Mouse (Mus musculus) lung, postnatal 0 days (tissue): ENCODE measurements around the gene Samd10. TPM values are rescaled to one million over a fixed set of nuclear protein-coding genes. Genes with fewer than 3 reads are reported as not detected.

Experiments
- ATAC-seq: fragments of 200-750 bp; cut with Nextera tagmentation; 2 replicates; pipeline ENCODE4 v1.8.0; 2017; ENCODE audit warnings: moderate library complexity
- DNase-seq: peaks from one replicate; pipeline ENCODE4 v3.0.0-alpha.2; 2016; ENCODE audit warnings: low spot score
- H3K27ac ChIP-seq: fragments of 300-500 bp; sonication (generic); 2 replicates; pipeline ENCODE4 v1.5.1; 2014; ENCODE audit warnings: antibody characterized with exemption, mild to moderate bottlenecking, low read length, mixed read lengths
- H3K27me3 ChIP-seq: fragments of 300-500 bp; sonication (generic); replicated peaks from 2 replicates; pipeline ENCODE4 v1.6.1; 2014; ENCODE audit warnings: low read length, mixed read lengths; ENCODE audit not compliant: insufficient read depth
- H3K36me3 ChIP-seq: fragments of 300-500 bp; sonication (generic); 2 replicates; pipeline ENCODE4 v1.6.1; 2014; ENCODE audit warnings: low read length, mixed read lengths; ENCODE audit not compliant: insufficient read depth
- H3K4me1 ChIP-seq: fragments of 300-500 bp; sonication (generic); 2 replicates; pipeline ENCODE4 v1.6.1; 2014; ENCODE audit warnings: antibody characterized with exemption, low read depth, low read length, mixed read lengths; ENCODE audit not compliant: insufficient read depth
- H3K4me2 ChIP-seq: fragments of 300-500 bp; sonication (generic); replicated peaks from 2 replicates; pipeline ENCODE4 v1.6.1; 2014; ENCODE audit warnings: low read depth, mild to moderate bottlenecking, low read length, moderate library complexity, mixed read lengths
- H3K4me3 ChIP-seq: fragments of 300-500 bp; sonication (generic); 2 replicates; pipeline ENCODE4 v1.5.1; 2014; ENCODE audit warnings: low read depth, low read length
- H3K9ac ChIP-seq: fragments of 300-500 bp; sonication (generic); replicated peaks from 2 replicates; pipeline ENCODE4 v1.6.1; 2014; ENCODE audit warnings: low read depth, mild to moderate bottlenecking
- H3K9me3 ChIP-seq: fragments of 300-500 bp; sonication (generic); 2 replicates; pipeline ENCODE4 v1.6.1; 2016; ENCODE audit warnings: low read length, mixed read lengths
- CTCF ChIP-seq: IDR thresholded peaks from 2 replicates; pipeline ENCODE4 v1.5.1; 2016; ENCODE audit warnings: antibody characterized with exemption, mild to moderate bottlenecking
- EP300 ChIP-seq: IDR thresholded peaks from 2 replicates; pipeline ENCODE4 v1.6.1; 2016; ENCODE audit warnings: antibody characterized with exemption, mild to moderate bottlenecking, control low read depth
- WGBS: fragments of 180-500 bp; shearing (Covaris S2); extraction: QIAGEN DNeasy Blood & Tissue Kit; methylation state at CpG from one replicate; pipeline ENCODE4 v1.1.7; 2014; 5-methylcytosine and 5-hydroxymethylcytosine counted together
- polyA plus RNA-seq: library from polyadenylated mRNA; unstranded; fragments of >200 nt; fragmentation: Nextera tagmentation; extraction: Ambion mirVana; gene quantifications from 2 replicates; pipeline ENCODE4 v1.2.1, GENCODE M21; 2015

The Samd10 gene
- polyA plus RNA-seq, 1 experiment from 2014 or later, result 20.8 TPM

- H3K36me3 ChIP-seq, result 0 out of 2 replicates have a peak, but pooled peaks cover 4% of the 10 kb centered on the region
- no peak overlapping the region for H3K4me3 ChIP-seq
- DNase-seq, result no peak
- H3K27ac ChIP-seq, result no peak overlapping the region
- peaks cover 9% of the 10 kb centered on the region for H3K4me1 ChIP-seq
- ATAC-seq, result no peak
- H3K4me2 ChIP-seq, result no peak overlapping the region
- no peaks in the 10 kb centered on the region for H3K27me3 ChIP-seq
- no peaks in the 10 kb centered on the region for H3K9me3 ChIP-seq
- WGBS, result 28% methylated on average over 5 of the region's 5 CpGs
- TF ChIP-seq CTCF (no peak), EP300 (no peak)
- no peak overlapping the region for H3K9ac ChIP-seq
These were observed 20.0 kb downstream of the Samd10 start for GRCm38 (mm10) chr2:181578790-181579618.

- Histone ChIP-seq H3K36me3 (peaks cover 12% of the 10 kb centered on the region; the same call in 1 of the 2 replicates), H3K9ac (no peak overlapping the region), H3K4me2 (no peak overlapping the region), H3K27me3 (no peaks in the 10 kb centered on the region), H3K27ac (no peak overlapping the region), H3K4me1 (peaks cover 9% of the 10 kb centered on the region), H3K4me3 (no peak overlapping the region), H3K9me3 (no peaks in the 10 kb centered on the region)
- 70% methylated on average over 7 of the region's 7 CpGs for WGBS
- ATAC-seq, result no peak
- no peak for DNase-seq
- TF ChIP-seq CTCF (no peak), EP300 (no peak)
These were observed 20.9 kb downstream of the Samd10 start for GRCm38 (mm10) chr2:181577981-181578581.

- 74% methylated on average over 2 of the region's 2 CpGs for WGBS
- TF ChIP-seq EP300 (no peak), CTCF (no peak)
- ATAC-seq, result no peak
- no peak for DNase-seq
- no peaks in the 10 kb centered on the region for H3K27me3 ChIP-seq
- H3K4me2 ChIP-seq, result no peak overlapping the region
- H3K9me3 ChIP-seq, result no peaks in the 10 kb centered on the region
- H3K36me3 ChIP-seq, result peaks cover 18% of the 10 kb centered on the region; the same call in 1 of the 2 replicates
- no peak overlapping the region for H3K9ac ChIP-seq
- H3K4me1 ChIP-seq, result peaks cover 9% of the 10 kb centered on the region
- no peak overlapping the region for H3K4me3 ChIP-seq
- no peak overlapping the region for H3K27ac ChIP-seq
These were observed 21.9 kb downstream of the Samd10 start for GRCm38 (mm10) chr2:181577126-181577525.

GRCm38 (mm10) chr2:181576613-181577012 is 22.4 kb downstream of the Samd10 start:
- Histone ChIP-seq H3K4me3 (no peak overlapping the region), H3K4me2 (no peak overlapping the region), H3K27me3 (no peaks in the 10 kb centered on the region), H3K9me3 (no peaks in the 10 kb centered on the region), H3K27ac (no peak overlapping the region), H3K4me1 (peaks cover 9% of the 10 kb centered on the region), H3K9ac (no peak overlapping the region), H3K36me3 (peaks cover 18% of the 10 kb centered on the region; the same call in 1 of the 2 replicates)
- DNase-seq, result no peak
- 94% methylated on average over 2 of the region's 2 CpGs for WGBS
- TF ChIP-seq EP300, result no peak
- TF ChIP-seq CTCF, result no peak
- no peak for ATAC-seq

GRCm38 (mm10) chr2:181574921-181575545 is 24.0 kb downstream of the Samd10 start:
- no peak overlapping the region for H3K4me3 ChIP-seq
- no peak overlapping the region for H3K9ac ChIP-seq
- no peaks in the 10 kb centered on the region for H3K27me3 ChIP-seq
- TF ChIP-seq EP300 (no peak), CTCF (no peak)
- WGBS, result 94% methylated on average over 7 of the region's 7 CpGs
- H3K27ac ChIP-seq, result no peak overlapping the region
- peaks cover 18% of the 10 kb centered on the region; the same call in 1 of the 2 replicates for H3K36me3 ChIP-seq
- ATAC-seq, result no peak
- peaks cover under 1% of the 10 kb centered on the region; the same call in 1 of the 2 replicates for H3K4me1 ChIP-seq
- no peak overlapping the region for H3K4me2 ChIP-seq
- DNase-seq, result no peak
- no peaks in the 10 kb centered on the region for H3K9me3 ChIP-seq

- Histone ChIP-seq H3K9ac (no peak overlapping the region), H3K9me3 (no peaks in the 10 kb centered on the region), H3K4me1 (no peaks in the 10 kb centered on the region), H3K4me3 (no peak overlapping the region), H3K27ac (no peak overlapping the region), H3K27me3 (no peaks in the 10 kb centered on the region), H3K36me3 (peaks cover 18% of the 10 kb centered on the region; the same call in 1 of the 2 replicates), H3K4me2 (no peak overlapping the region)
- TF ChIP-seq CTCF, result no peak
- ATAC-seq (no peak), DNase-seq (no peak)
- WGBS, result 85% methylated on average over 9 of the region's 9 CpGs
These were observed 25.1 kb downstream of the Samd10 start for GRCm38 (mm10) chr2:181573961-181574360.
